8 mouse cellular contexts compared by ENCODE assay signal in genomic region chr7:72400056-72400455, GRCm38 (mm10).
DNase-seq lines count a peak whose midpoint lies in the region; ATAC-seq lines count a peak whose summit lies in the region.

No protein-coding gene starts in this region.

- no peak overlapping the region for H3K9ac ChIP-seq in midbrain, embryonic 13.5 days (replicated peaks)
- H3K9ac ChIP-seq in midbrain, embryonic 11.5 days (ENCODE audit: low read length), result no peak overlapping the region

- ATAC-seq in midbrain, embryonic 13.5 days, result no peak; the same call in 1 of the 2 replicates
- ATAC-seq in midbrain, embryonic 11.5 days (ENCODE audit: low FRiP score), result peak; percentile 54; the same call in 1 of the 2 replicates
- no peak for ATAC-seq in erythroid progenitor cell, adult 5-6 weeks (replicated peaks; ENCODE audit: low FRiP score, poor library complexity, severe bottlenecking)

- no peaks in the 10 kb centered on the region for H3K27me3 ChIP-seq in midbrain, embryonic 10.5 days (ENCODE audit: low read depth, poor library complexity, severe bottlenecking)
- H3K27me3 ChIP-seq in midbrain, embryonic 13.5 days, result no peaks in the 10 kb centered on the region
- H3K27me3 ChIP-seq in midbrain, embryonic 11.5 days (ENCODE audit: control insufficient read depth, insufficient read depth, low read length), result no peaks in the 10 kb centered on the region

- no peak overlapping the region for H3K4me3 ChIP-seq in midbrain, embryonic 10.5 days
- H3K4me3 ChIP-seq in midbrain, embryonic 13.5 days (replicated peaks), result no peak overlapping the region
- H3K4me3 ChIP-seq in midbrain, embryonic 11.5 days (ENCODE audit: low read depth, low read length), result no peak overlapping the region

- H3K4me2 ChIP-seq in midbrain, embryonic 13.5 days (replicated peaks), result no peak overlapping the region
- H3K4me2 ChIP-seq in midbrain, embryonic 11.5 days, result no peak overlapping the region

- H3K36me3 ChIP-seq in midbrain, embryonic 10.5 days, result no peaks in the 10 kb centered on the region
- H3K36me3 ChIP-seq in midbrain, embryonic 13.5 days, result no peaks in the 10 kb centered on the region
- no peaks in the 10 kb centered on the region for H3K36me3 ChIP-seq in midbrain, embryonic 11.5 days (ENCODE audit: control insufficient read depth, insufficient read depth, low read length)

- DNase-seq in midbrain, embryonic 10.5 days (ENCODE audit: low spot score), result peak; percentile 40
- DNase-seq in adrenal gland, postnatal 10 days, result peak; percentile 74
- DNase-seq in fibroblast of lung, adult 2 months (ENCODE audit: low read depth), result peak; percentile 36
- peak; percentile 74 for DNase-seq in heart, postnatal 4 days
- DNase-seq in left cerebral cortex, adult 11 months (ENCODE audit: low spot score), result peak; percentile 30
- peak; percentile 95 for DNase-seq in midbrain, embryonic 11.5 days (ENCODE audit: low spot score, missing footprints)

- H3K27ac ChIP-seq in midbrain, embryonic 10.5 days (replicated peaks), result no peak overlapping the region
- no peak overlapping the region for H3K27ac ChIP-seq in midbrain, embryonic 13.5 days
- no peak overlapping the region for H3K27ac ChIP-seq in midbrain, embryonic 11.5 days (ENCODE audit: low read depth, low read length)

- peaks cover 3% of the 10 kb centered on the region; the same call in 1 of the 2 replicates for H3K4me1 ChIP-seq in midbrain, embryonic 10.5 days
- H3K4me1 ChIP-seq in midbrain, embryonic 13.5 days (replicated peaks), result peaks cover 4% of the 10 kb centered on the region; the same call in 1 of the 2 replicates
- H3K4me1 ChIP-seq in midbrain, embryonic 11.5 days (ENCODE audit: control insufficient read depth, insufficient read depth, low read length), result no peaks in the 10 kb centered on the region

- no peaks in the 10 kb centered on the region for H3K9me3 ChIP-seq in midbrain, embryonic 10.5 days (replicated peaks)
- H3K9me3 ChIP-seq in midbrain, embryonic 13.5 days, result no peaks in the 10 kb centered on the region
- H3K9me3 ChIP-seq in midbrain, embryonic 11.5 days (ENCODE audit: control insufficient read depth, low read length), result no peaks in the 10 kb centered on the region

Comparison
In these comparisons a context has a peak if more than half of its experiments do, and no peak if none do; other contexts are left out.
1. DNase-seq: peak in every context shown above with its lines; median percentile 95 in midbrain, embryonic 11.5 days; 74 in adrenal gland, postnatal 10 days; 74 in heart, postnatal 4 days; 40 in midbrain, embryonic 10.5 days; 36 in fibroblast of lung, adult 2 months; 30 in left cerebral cortex, adult 11 months.